Mouse (Mus musculus) ES-Bruce4 (cell line): ENCODE data around the gene Gpd2. TPM values are rescaled to one million over a fixed set of nuclear protein-coding genes. Genes with fewer than 3 reads are reported as not detected.

Source experiments
- H3K27ac ChIP-seq: 2 replicates; pipeline ENCODE4 v1.5.1; 2012; ENCODE audit warnings: low read length, inconsistent platforms; ENCODE audit not compliant: insufficient read depth
- H3K27me3 ChIP-seq: 2 replicates; pipeline ENCODE4 v1.6.1; 2012; ENCODE audit warnings: mild to moderate bottlenecking, low read length, inconsistent platforms; ENCODE audit not compliant: control insufficient read depth, poor library complexity, insufficient read depth, severe bottlenecking
- H3K36me3 ChIP-seq: 2 replicates; pipeline ENCODE4 v1.6.1; 2012; ENCODE audit warnings: inconsistent platforms, mild to moderate bottlenecking, low read length, moderate library complexity; ENCODE audit not compliant: control insufficient read depth, poor library complexity, insufficient read depth, severe bottlenecking
- H3K4me1 ChIP-seq: one replicate; pipeline ENCODE4 v1.8.1; 2011; ENCODE audit warnings: low read length; ENCODE audit not compliant: control insufficient read depth, insufficient read depth
- H3K4me3 ChIP-seq: 2 replicates; pipeline ENCODE4 v1.5.1; 2011; ENCODE audit warnings: low read depth, mild to moderate bottlenecking, low read length
- H3K9ac ChIP-seq: 2 replicates; pipeline ENCODE4 v1.6.1; 2012; ENCODE audit warnings: low read depth, mild to moderate bottlenecking, inconsistent platforms; ENCODE audit not compliant: poor library complexity, severe bottlenecking
- H3K9me3 ChIP-seq: replicated peaks from 2 replicates; pipeline ENCODE4 v1.6.1; 2012; ENCODE audit warnings: mild to moderate bottlenecking, low read length, inconsistent platforms; ENCODE audit not compliant: control insufficient read depth, poor library complexity, insufficient read depth, severe bottlenecking
- CTCF ChIP-seq: IDR thresholded peaks from one replicate; pipeline ENCODE4 v1.8.1; 2011; ENCODE audit warnings: low read depth, low read length
- EP300 ChIP-seq: IDR thresholded peaks from 2 replicates; pipeline ENCODE4 v1.6.1; 2011; ENCODE audit warnings: low read depth, low read length; ENCODE audit not compliant: insufficient read depth
- POLR2A ChIP-seq: IDR thresholded peaks from one replicate; pipeline ENCODE4 v1.8.1; 2011; ENCODE audit warnings: low read length; ENCODE audit not compliant: insufficient read depth
- polyA plus RNA-seq: library from polyadenylated mRNA; stranded (reverse); fragments of >200 nt; gene quantifications from 2 replicates; pipeline ENCODE4 v1.2.4, GENCODE M21; 2011; ENCODE audit warnings: low read depth; ENCODE audit not compliant: missing spikeins, insufficient read depth, insufficient read length

Gpd2 gene
- polyA plus RNA-seq, 1 experiment, result 40.0 TPM

- Histone ChIP-seq H3K9me3 (no peaks in the 10 kb centered on the region), H3K4me1 (no peaks in the 10 kb centered on the region), H3K27ac (no peak overlapping the region), H3K27me3 (no peaks in the 10 kb centered on the region), H3K36me3 (no peaks in the 10 kb centered on the region), H3K9ac (no peak overlapping the region), H3K4me3 (no peak overlapping the region)
- TF ChIP-seq CTCF, result no peak
- no peak for TF ChIP-seq POLR2A
- TF ChIP-seq EP300, result no peak
These were observed 24.1 kb upstream of the Gpd2 start for GRCm38 (mm10) chr2:57213364-57213763.

- Histone ChIP-seq H3K9me3 (no peaks in the 10 kb centered on the region; the same call in 1 of the 2 replicates), H3K4me1 (no peaks in the 10 kb centered on the region), H3K27me3 (no peaks in the 10 kb centered on the region), H3K27ac (no peak overlapping the region), H3K36me3 (no peaks in the 10 kb centered on the region), H3K9ac (no peak overlapping the region), H3K4me3 (no peak overlapping the region)
- TF ChIP-seq CTCF, result no peak
- TF ChIP-seq EP300, result no peak
These were observed 14.0 kb upstream of the Gpd2 start for GRCm38 (mm10) chr2:57223288-57224026.

GRCm38 (mm10) chr2:57225236-57225635 is 12.2 kb upstream of the Gpd2 start:
- Histone ChIP-seq H3K4me3 (no peak overlapping the region), H3K27ac (no peak overlapping the region), H3K9ac (no peak overlapping the region), H3K9me3 (no peaks in the 10 kb centered on the region; the same call in 1 of the 2 replicates), H3K36me3 (no peaks in the 10 kb centered on the region), H3K27me3 (no peaks in the 10 kb centered on the region), H3K4me1 (no peaks in the 10 kb centered on the region)
- TF ChIP-seq CTCF, result no peak
- TF ChIP-seq EP300, result no peak
- no peak for TF ChIP-seq POLR2A

GRCm38 (mm10) chr2:57227425-57227824 is 10.0 kb upstream of the Gpd2 start:
- H3K9ac ChIP-seq, result no peak overlapping the region
- H3K4me1 ChIP-seq, result peaks cover 3% of the 10 kb centered on the region
- H3K27me3 ChIP-seq, result no peaks in the 10 kb centered on the region
- H3K4me3 ChIP-seq, result no peak overlapping the region
- no peak for TF ChIP-seq CTCF
- no peak for TF ChIP-seq EP300
- no peak for TF ChIP-seq POLR2A
- no peak overlapping the region for H3K27ac ChIP-seq
- no peaks in the 10 kb centered on the region; the same call in 1 of the 2 replicates for H3K9me3 ChIP-seq
- H3K36me3 ChIP-seq, result no peaks in the 10 kb centered on the region

- H3K27ac ChIP-seq, result peak overlapping the region; percentile 57
- no peak overlapping the region for H3K9ac ChIP-seq
- no peak overlapping the region for H3K4me3 ChIP-seq
- H3K4me1 ChIP-seq, result peaks cover 3% of the 10 kb centered on the region
- TF ChIP-seq POLR2A (no peak), EP300 (0 out of 2 replicates have a peak, but pooled peaks have one; percentile 14)
- no peaks in the 10 kb centered on the region; the same call in 1 of the 2 replicates for H3K9me3 ChIP-seq
- no peaks in the 10 kb centered on the region for H3K36me3 ChIP-seq
- no peaks in the 10 kb centered on the region for H3K27me3 ChIP-seq
These were observed 7.7 kb upstream of the Gpd2 start for GRCm38 (mm10) chr2:57229647-57230240.

- Histone ChIP-seq H3K27me3 (no peaks in the 10 kb centered on the region), H3K4me3 (no peak overlapping the region), H3K9ac (no peak overlapping the region), H3K9me3 (no peaks in the 10 kb centered on the region; the same call in 1 of the 2 replicates), H3K4me1 (peaks cover 3% of the 10 kb centered on the region), H3K27ac (peak overlapping the region; percentile 36; the same call in 1 of the 2 replicates), H3K36me3 (no peaks in the 10 kb centered on the region)
- TF ChIP-seq CTCF, result no peak
- no peak for TF ChIP-seq EP300
- TF ChIP-seq POLR2A, result no peak
These were observed 6.0 kb upstream of the Gpd2 start for GRCm38 (mm10) chr2:57231432-57231831.
